ENCODE assay signal across 21 mouse cellular contexts in the genomic region with DNA sequence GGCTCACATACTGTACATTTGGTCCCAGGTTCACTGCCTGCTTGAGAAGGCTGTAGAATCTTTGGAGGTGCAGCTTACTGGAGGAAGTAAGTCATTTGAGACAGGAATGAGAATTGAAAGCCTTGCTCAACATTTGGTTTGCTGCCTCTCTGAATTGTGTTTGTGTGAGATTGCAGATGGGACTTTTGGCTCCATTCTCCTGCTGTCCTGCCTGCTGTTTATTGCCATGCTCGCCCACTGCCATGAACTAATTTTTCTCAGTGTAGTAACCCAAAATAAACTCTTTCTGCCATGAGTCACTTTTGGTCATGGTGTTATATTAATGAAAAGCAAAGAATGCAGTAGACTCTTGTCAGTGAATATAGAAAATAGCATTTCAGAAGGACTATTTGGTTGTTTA.
DNase-seq lines count a peak whose midpoint lies in the region; ATAC-seq lines count a peak whose summit lies in the region.
"Had no signal": no experiment of that assay in that cellular context is flagged by ENCODE, and none has a peak within 500 bp of the region (broad histone marks: within the 10 kb centered on the region; RNA-seq: fewer than 3 reads in every experiment).

No protein-coding gene starts in this region.

- H3K27ac ChIP-seq in heart, embryonic 12.5 days (ENCODE audit: poor library complexity, severe bottlenecking), result no peak overlapping the region
- H3K27ac ChIP-seq in forebrain, embryonic 14.5 days (ENCODE audit: low read depth, low read length), result no peak overlapping the region
- H3K27ac ChIP-seq: embryonic facial prominence, embryonic 13.5 days; gastrocnemius, adult 2 months; kidney, embryonic 15.5 days; liver, embryonic 15.5 days had no signal

- no peak for ATAC-seq in heart, embryonic 12.5 days (ENCODE audit: insufficient number of reproducible peaks, low FRiP score)
- ATAC-seq in forebrain, embryonic 14.5 days, result no peak
- ATAC-seq: forebrain, embryonic 16.5 days; hindbrain, embryonic 16.5 days; intestine, embryonic 16.5 days had no signal

- no peak overlapping the region for H3K4me3 ChIP-seq in heart, embryonic 12.5 days
- no peak overlapping the region for H3K4me3 ChIP-seq in forebrain, embryonic 14.5 days (ENCODE audit: low read depth, low read length)
- H3K4me3 ChIP-seq: embryonic facial prominence, embryonic 13.5 days; gastrocnemius, adult 2 months; kidney, embryonic 15.5 days; liver, embryonic 15.5 days had no signal

- no peaks in the 10 kb centered on the region for H3K27me3 ChIP-seq in heart, embryonic 12.5 days (replicated peaks)
- no peaks in the 10 kb centered on the region for H3K27me3 ChIP-seq in forebrain, embryonic 14.5 days (replicated peaks; ENCODE audit: control insufficient read depth, insufficient read depth, low read length)
- H3K27me3 ChIP-seq: embryonic facial prominence, embryonic 13.5 days; kidney, embryonic 15.5 days; liver, embryonic 15.5 days had no signal

- H3K4me1 ChIP-seq in heart, embryonic 12.5 days (replicated peaks), result no peaks in the 10 kb centered on the region
- no peaks in the 10 kb centered on the region for H3K4me1 ChIP-seq in forebrain, embryonic 14.5 days (ENCODE audit: control insufficient read depth, insufficient read depth, low read length)
- H3K4me1 ChIP-seq: embryonic facial prominence, embryonic 13.5 days; kidney, embryonic 15.5 days; liver, embryonic 15.5 days had no signal

- WGBS in heart, embryonic 12.5 days, result 79% methylated on average over 1 of the region's 1 CpGs
- WGBS in forebrain, embryonic 14.5 days, result 79% methylated on average over 1 of the region's 1 CpGs

- no peaks in the 10 kb centered on the region for H3K36me3 ChIP-seq in heart, embryonic 12.5 days
- no peaks in the 10 kb centered on the region for H3K36me3 ChIP-seq in forebrain, embryonic 14.5 days (ENCODE audit: control insufficient read depth, insufficient read depth, low read length)
- H3K36me3 ChIP-seq: embryonic facial prominence, embryonic 13.5 days; G1E; kidney, embryonic 15.5 days; liver, embryonic 15.5 days had no signal

- DNase-seq in heart, adult 11 months, result peak; percentile 39
- DNase-seq in adipocyte (ENCODE audit: low spot score), result peak; percentile 39
- DNase-seq in layer of hippocampus, adult 9-10 months (ENCODE audit: low spot score), result peak; percentile 29
- DNase-seq in lung, postnatal 25 days (ENCODE audit: low spot score), result peak; percentile 1
- DNase-seq in adrenal gland, adult (ENCODE audit: inconsistent age in 2 of 2, low spot score in 1 of 2), result no peak
- DNase-seq in kidney, postnatal 25 days, result no peak
- no peak for DNase-seq in forebrain, embryonic 14.5 days (ENCODE audit: low spot score)
- DNase-seq: cerebellum, adult 9-11 months; gastrocnemius, adult 2 months; retina, postnatal 1 day; spleen, adult 18-20 months; thymus, postnatal 36 days had no signal

- H3K9me3 ChIP-seq in heart, embryonic 12.5 days (replicated peaks), result 0 out of 2 replicates have a peak, but pooled peaks cover 3% of the 10 kb centered on the region
- no peaks in the 10 kb centered on the region for H3K9me3 ChIP-seq in forebrain, embryonic 14.5 days (replicated peaks; ENCODE audit: control insufficient read depth, low read length)
- H3K9me3 ChIP-seq: embryonic facial prominence, embryonic 13.5 days; G1E; kidney, embryonic 15.5 days; liver, embryonic 15.5 days had no signal

- H3K9ac ChIP-seq in heart, embryonic 12.5 days, result no peak overlapping the region
- H3K9ac ChIP-seq in forebrain, embryonic 14.5 days (ENCODE audit: low read length), result no peak overlapping the region
- H3K9ac ChIP-seq: embryonic facial prominence, embryonic 13.5 days; kidney, embryonic 15.5 days; liver, embryonic 15.5 days had no signal

- H3K4me2 ChIP-seq in heart, embryonic 12.5 days, result no peak overlapping the region
- H3K4me2 ChIP-seq in forebrain, embryonic 14.5 days (ENCODE audit: low read length), result no peak overlapping the region
- H3K4me2 ChIP-seq: embryonic facial prominence, embryonic 13.5 days; kidney, embryonic 15.5 days; liver, embryonic 15.5 days; midbrain, embryonic 11.5 days had no signal

Comparison
In these comparisons a context has a peak if more than half of its experiments do, and no peak if none do; other contexts are left out.
1. DNase-seq: peak in heart, adult 11 months (single experiment), adipocyte (single experiment), layer of hippocampus, adult 9-10 months (single experiment) and lung, postnatal 25 days (single experiment); none in adrenal gland, adult (0 of 2), kidney, postnatal 25 days (0 of 2) and forebrain, embryonic 14.5 days (single experiment).